Mouse (Mus musculus): ENCODE data around the gene Kel.

The Kel gene

DNA sequence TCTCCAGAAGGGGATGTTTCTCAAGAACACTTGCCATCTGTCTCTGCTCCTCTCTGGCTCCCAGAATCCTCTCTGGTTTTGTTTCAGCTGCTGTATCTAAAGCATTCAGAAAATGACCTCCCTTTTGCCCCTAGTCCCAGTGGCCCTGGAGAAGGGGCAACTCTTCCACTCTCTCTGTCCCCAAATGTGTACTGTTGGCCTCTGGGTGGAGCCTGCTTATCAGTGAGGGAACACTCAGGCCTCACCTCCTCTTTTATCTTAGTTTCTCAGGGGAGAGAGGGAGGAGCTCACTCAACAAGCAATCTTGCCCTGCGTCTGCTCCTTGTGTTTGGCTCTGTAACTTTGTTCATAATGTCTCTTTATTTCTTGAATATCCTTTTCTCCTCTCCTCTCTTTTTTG is at the start of gene Kel:
Gene Kel (minus strand): TSS at position 217 of the 400 bp plus-strand sequence.
- DNase-seq, result peak; percentile 89

GRCm38 (mm10) chr6:41744664-41745392 is 40.7 kb upstream of the Kel start:
- no peak for DNase-seq

DNA sequence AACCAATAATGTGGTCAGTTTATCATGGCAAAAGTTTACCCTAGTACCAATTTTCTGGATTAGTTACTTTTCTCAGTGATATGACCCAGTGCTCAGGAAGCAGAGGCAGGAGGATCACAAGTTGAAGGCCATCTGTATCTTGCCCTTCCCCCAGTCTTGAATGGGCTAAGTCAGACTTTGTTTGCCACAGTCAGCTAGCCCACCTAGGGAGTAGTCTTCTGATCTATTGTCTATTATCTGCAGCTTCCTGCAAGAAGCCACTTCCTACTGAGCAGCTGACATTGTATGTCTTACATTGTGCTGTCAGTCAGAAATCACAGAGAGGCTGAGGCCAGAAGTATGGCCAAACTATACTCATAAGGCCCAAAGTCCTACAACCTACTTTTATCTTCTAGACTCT is 37.0 kb upstream of the Kel start:
- no peak for DNase-seq

- DNase-seq, result no peak
These were observed 30.8 kb upstream of the Kel start for GRCm38 (mm10) chr6:41734719-41735470.

DNA sequence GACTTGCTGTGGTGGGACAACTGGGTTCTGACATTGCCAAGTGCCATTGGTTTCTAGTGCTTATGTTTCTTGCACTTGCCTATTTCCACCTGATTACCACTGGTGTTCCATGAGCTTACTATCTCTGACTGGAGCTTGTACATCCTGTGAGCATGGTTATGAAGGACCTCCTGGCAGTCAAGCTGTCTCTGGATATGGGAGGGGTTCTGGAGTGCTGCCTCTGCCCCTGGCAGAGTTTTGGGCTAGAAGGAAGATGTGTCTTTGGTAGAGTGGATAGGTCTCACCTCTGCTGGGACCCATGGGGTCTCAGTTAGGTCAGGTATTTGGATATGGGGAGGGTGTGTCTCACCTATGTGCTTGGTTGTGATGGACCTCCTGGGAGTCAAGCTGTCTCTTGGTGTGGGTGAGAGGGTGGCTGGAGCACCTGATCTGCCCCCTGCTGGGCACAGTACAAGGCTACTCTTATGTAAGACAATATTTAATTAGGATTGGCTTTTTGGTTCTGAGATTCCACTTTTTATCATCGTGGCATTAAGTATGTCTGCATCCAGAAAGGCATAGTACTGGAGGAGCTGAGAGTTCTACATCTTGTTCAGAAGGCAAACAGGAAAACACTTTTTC is 24.0 kb upstream of the Kel start:
- peak; percentile 76 for DNase-seq

GRCm38 (mm10) chr6:41721430-41721829 is 17.3 kb upstream of the Kel start:
- DNase-seq, result no peak

DNA sequence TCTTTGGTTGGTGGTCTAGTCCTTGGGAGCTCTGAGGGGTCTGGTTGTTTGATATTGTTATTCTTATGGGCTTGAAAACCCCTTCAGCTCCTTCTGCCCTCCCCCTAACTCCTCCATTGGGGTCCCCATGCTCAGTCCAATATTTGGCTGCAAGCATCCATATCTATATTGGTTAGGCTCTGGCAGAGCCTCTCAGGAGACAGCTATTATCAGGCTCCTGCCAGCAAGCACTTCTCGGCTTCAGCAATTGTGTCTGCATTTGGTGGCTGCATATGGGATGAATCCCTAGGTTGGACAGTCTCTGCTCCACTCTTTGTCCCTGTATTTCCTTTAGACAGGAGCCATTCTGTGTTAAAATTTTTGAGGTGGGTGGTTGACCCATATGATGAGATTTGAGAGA is 6.1 kb upstream of the Kel start:
- DNase-seq, result peak; percentile 58

DNA sequence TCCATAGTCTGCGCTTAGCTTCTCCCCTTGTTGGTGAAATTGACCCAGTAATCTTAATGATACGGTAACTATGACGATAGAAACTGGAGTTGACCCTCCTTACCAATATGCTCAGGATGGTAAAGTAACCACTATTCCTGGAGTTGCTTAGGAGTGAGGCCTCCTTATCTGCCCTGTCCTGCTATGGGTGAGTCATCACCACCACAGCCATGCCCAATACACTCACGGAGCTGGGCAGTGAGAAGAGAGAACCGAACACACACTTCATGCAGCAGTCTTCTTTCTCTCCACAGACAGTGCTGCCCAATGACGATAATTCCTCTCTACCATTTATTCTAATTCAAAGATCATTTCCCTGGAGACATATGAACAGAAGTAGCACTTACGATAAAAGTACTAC is 2.1 kb upstream of the Kel start:
- peak; percentile 86 for DNase-seq

- peak; percentile 85 for DNase-seq
These were observed 1.2 kb downstream of the Kel start for GRCm38 (mm10) chr6:41702928-41703327.

- DNase-seq, result no peak
These were observed 2.9 kb downstream of the Kel start for GRCm38 (mm10) chr6:41701245-41701644.

DNA sequence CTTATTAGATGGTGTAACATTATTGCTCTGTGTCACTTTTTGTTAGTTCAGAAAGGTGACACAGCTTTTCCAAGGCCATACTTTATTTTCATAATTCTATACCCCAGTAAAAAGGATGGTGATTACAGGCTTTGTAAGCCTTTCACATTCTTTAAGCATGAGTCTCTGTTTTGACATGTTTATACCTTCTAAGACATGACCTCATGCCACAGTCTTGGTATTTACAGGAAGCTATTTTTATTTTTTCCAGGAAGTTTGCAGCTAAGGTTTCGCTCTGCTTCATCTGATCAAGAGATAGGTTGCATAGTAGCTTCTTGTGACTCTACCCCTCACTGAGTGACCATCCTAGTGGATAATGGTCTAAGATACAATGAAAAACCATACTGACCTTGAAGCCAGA is 9.7 kb downstream of the Kel start:
- DNase-seq, result no peak

- no peak for DNase-seq
These were observed 11.9 kb downstream of the Kel start for GRCm38 (mm10) chr6:41692200-41692599.

- DNase-seq, result no peak
These were observed 18.5 kb downstream of the Kel start for GRCm38 (mm10) chr6:41685596-41685995.

DNA sequence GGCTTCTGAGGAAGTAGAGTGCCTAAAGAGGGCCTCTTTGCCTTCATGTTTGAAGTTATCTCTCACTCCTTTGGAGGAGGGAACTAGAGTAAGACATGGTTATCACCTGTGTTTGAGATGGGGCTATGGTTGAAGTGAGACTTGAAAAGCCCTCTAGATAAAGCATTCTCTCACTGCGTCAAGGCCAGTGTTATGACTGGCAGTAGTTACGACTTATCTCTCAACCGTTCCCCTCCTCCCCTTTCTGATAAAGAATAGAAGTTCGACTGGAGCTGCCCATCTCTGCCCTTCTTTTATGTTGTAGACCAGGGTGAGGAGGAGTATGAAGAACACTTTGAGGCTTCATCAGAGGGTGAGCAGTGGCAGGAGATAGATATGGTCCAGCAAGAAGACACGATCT is 19.2 kb downstream of the Kel start:
- no peak for DNase-seq

DNA sequence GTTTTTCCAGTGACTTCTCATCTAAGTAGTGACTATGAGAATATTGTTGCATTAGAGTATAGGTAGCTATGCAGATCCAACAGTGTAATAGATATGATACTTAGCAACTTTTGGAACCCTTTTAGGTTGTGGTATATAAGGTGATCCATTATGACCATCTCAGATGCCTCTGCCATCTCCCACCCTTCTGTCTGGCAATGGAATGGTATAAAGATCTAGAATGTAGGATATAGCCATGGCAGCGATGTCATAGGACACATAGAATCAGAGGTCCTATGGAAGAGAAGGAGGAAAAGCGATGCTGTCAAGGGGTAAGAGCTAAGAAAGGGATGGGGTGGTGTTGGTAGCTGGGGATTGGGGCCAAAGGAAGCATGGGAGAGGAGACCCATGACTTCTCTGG is 20.0 kb downstream of the Kel start, which contains the start of gene Llcfc1:
Gene Llcfc1 (plus strand): TSS at position 301 of the 400 bp plus-strand sequence.
- DNase-seq, result no peak

GRCm38 (mm10) chr6:41681656-41682055 is 22.5 kb downstream of the Kel start:
- no peak for DNase-seq

DNA sequence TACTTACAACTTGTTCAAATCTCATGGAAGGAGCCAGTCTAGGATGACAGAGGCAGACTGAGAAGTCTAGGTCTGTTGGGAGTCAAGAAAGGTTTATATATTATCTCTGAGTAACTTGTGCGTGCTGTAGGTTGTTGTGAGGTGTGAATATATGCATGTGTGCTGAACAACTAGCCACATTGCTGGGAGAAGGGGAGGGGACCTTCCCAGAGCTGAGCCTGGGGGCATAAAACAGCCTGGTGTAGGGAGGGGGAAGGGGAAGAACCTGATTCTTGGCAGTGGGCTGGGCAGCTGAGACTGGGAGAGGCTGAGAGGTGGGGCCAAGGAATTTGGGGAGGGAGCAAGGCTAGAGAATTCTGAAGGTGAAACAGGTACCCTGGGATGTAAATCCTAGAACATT is 23.5 kb downstream of the Kel start, which contains the start of gene Trpv5:
Gene Trpv5 (minus strand): TSS at position 101 of the 400 bp plus-strand sequence.
- DNase-seq, result no peak

- DNase-seq, result no peak
These were observed 27.6 kb downstream of the Kel start for GRCm38 (mm10) chr6:41676530-41676929.

DNA sequence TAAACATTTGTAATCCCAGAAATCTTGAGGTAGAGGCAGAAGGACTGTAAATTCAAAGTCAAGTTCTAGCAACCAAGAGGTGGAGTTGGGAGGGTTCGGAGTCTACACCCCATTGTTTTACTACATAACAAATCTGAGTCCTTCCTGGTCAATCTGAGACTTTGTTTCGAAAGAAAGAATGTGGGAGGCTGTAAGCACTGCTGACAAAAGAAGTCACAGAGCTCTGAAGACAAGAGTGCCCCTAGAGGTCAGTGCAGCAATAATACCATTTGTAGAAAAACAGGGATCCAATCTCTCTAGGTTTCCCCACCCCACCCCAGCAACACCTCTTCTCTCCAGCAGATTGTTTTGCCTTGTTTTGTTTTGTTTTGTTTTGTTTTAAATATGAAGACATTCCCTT is 41.8 kb downstream of the Kel start:
- DNase-seq, result no peak

DNA sequence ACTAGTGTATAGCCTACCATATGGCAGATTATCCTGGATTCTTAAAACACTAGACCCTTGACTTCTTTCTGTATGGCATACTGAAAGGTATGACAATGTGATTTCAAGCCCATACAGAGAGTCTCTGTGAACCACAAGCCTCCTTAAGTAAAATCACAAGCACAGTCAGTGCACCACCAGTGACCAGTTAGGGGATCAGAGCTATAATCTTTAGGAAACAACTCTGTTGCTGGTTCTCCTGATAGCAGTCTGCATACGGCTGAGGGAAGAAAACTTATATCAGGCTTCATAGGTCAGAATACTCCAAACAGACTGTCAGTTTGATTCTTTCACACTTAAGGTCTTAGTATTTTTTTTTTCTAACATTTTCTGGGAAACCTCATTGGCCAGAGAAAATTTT is 45.7 kb downstream of the Kel start:
- DNase-seq, result no peak

- DNase-seq, result no peak
These were observed 49.5 kb downstream of the Kel start for GRCm38 (mm10) chr6:41654648-41655047.

- DNase-seq, result no peak
These were observed 51.0 kb downstream of the Kel start for GRCm38 (mm10) chr6:41653173-41653572.

- DNase-seq, result no peak
These were observed 57.5 kb downstream of the Kel start for GRCm38 (mm10) chr6:41646672-41647071.

GRCm38 (mm10) chr6:41646220-41646619 is 57.9 kb downstream of the Kel start:
- DNase-seq, result no peak

Data from liver (tissue).